9 mouse cellular contexts compared by ENCODE assay signal in genomic region chr2:92012768-92013445, GRCm38 (mm10). TPM values are rescaled to one million over a fixed set of nuclear protein-coding genes. Genes with fewer than 3 reads are reported as not detected.
DNase-seq lines count a peak whose midpoint lies in the region; ATAC-seq and TF ChIP-seq lines count a peak whose summit lies in the region.
"Had no signal": no experiment of that assay in that cellular context is flagged by ENCODE, and none has a peak within 500 bp of the region (broad histone marks: within the 10 kb centered on the region; RNA-seq: fewer than 3 reads in every experiment).

No protein-coding gene starts in this region.

- TF ChIP-seq CTCF in thymus, adult 2 months (IDR thresholded peaks at IDR 0.05; ENCODE audit: borderline replicate concordance, control insufficient read depth, extremely low read depth, insufficient read depth, low read length, poor library complexity), result no peak

- no peak overlapping the region for H3K4me3 ChIP-seq in heart, embryonic 10.5 days
- H3K4me3 ChIP-seq in limb, embryonic 11.5 days (ENCODE audit: low read depth, low read length), result no peak overlapping the region
- no peak overlapping the region for H3K4me3 ChIP-seq in thymus, adult 2 months (ENCODE audit: control insufficient read depth, insufficient read depth, low read length)
- H3K4me3 ChIP-seq: erythroblast, embryonic 14.5 days had no signal

- H3K9me3 ChIP-seq in heart, embryonic 10.5 days, result no peaks in the 10 kb centered on the region
- H3K9me3 ChIP-seq in limb, embryonic 11.5 days (ENCODE audit: control insufficient read depth, low read length), result no peaks in the 10 kb centered on the region

- WGBS in heart, embryonic 10.5 days, result 21% methylated on average over 8 of the region's 8 CpGs
- WGBS in limb, embryonic 11.5 days, result 17% methylated on average over 8 of the region's 8 CpGs
- WGBS in thymus, adult 2 months, result 85% methylated on average over 8 of the region's 8 CpGs

- H3K27me3 ChIP-seq in heart, embryonic 10.5 days (ENCODE audit: insufficient read depth, poor library complexity, severe bottlenecking), result peaks cover 5% of the 10 kb centered on the region; the same call in 1 of the 2 replicates
- H3K27me3 ChIP-seq in limb, embryonic 11.5 days (ENCODE audit: control insufficient read depth, insufficient read depth, low read length), result no peaks in the 10 kb centered on the region
- H3K27me3 ChIP-seq in thymus, adult 2 months (ENCODE audit: control insufficient read depth, insufficient read depth, low read length), result no peaks in the 10 kb centered on the region

- H3K4me2 ChIP-seq in limb, embryonic 11.5 days (ENCODE audit: low read depth, severe bottlenecking), result no peak overlapping the region

- DNase-seq in adrenal gland, adult 2 months, result peak; percentile 36
- DNase-seq in adrenal gland, postnatal 25 days, result no peak
- peak; percentile 89 for DNase-seq in R1 (ENCODE audit: low read depth, low spot score)
- DNase-seq in heart, embryonic 10.5 days (ENCODE audit: low spot score), result peak; percentile 87
- DNase-seq in limb, embryonic 11.5 days (ENCODE audit: low spot score), result peak; percentile 38
- DNase-seq in testis, postnatal 10 days (ENCODE audit: low spot score), result peak; percentile 71
- no peak for DNase-seq in thymus, postnatal 14 days
- no peak for DNase-seq in thymus, adult 2 months

- H3K9ac ChIP-seq in limb, embryonic 11.5 days (ENCODE audit: low read length), result peak overlapping the region; percentile 19; the same call in 1 of the 2 replicates

- no peaks in the 10 kb centered on the region for H3K36me3 ChIP-seq in heart, embryonic 10.5 days
- no peaks in the 10 kb centered on the region for H3K36me3 ChIP-seq in limb, embryonic 11.5 days (ENCODE audit: control insufficient read depth, insufficient read depth, low read length)
- no peaks in the 10 kb centered on the region for H3K36me3 ChIP-seq in thymus, adult 2 months (ENCODE audit: control insufficient read depth, insufficient read depth, low read length)

- ATAC-seq in limb, embryonic 11.5 days (ENCODE audit: insufficient number of reproducible peaks, low FRiP score, low TSS enrichment, low read depth), result 0 out of 2 replicates have a peak, but pooled peaks have one; percentile 10

- peaks cover 56% of the 10 kb centered on the region for H3K4me1 ChIP-seq in heart, embryonic 10.5 days
- peaks cover 10% of the 10 kb centered on the region for H3K4me1 ChIP-seq in limb, embryonic 11.5 days (ENCODE audit: control insufficient read depth, insufficient read depth, low read length)
- peaks cover 2% of the 10 kb centered on the region for H3K4me1 ChIP-seq in thymus, adult 2 months (replicated peaks; ENCODE audit: control insufficient read depth, insufficient read depth, low read length)

- no peak for TF ChIP-seq POLR2A in thymus, adult 2 months (IDR thresholded peaks at IDR 0.05; ENCODE audit: control insufficient read depth, extremely low read depth, insufficient read depth, low read length, poor library complexity)

- H3K27ac ChIP-seq in heart, embryonic 10.5 days, result peak overlapping the region; percentile 69
- H3K27ac ChIP-seq in limb, embryonic 11.5 days (replicated peaks; ENCODE audit: low read depth, low read length), result no peak overlapping the region; the same call in 1 of the 2 replicates
- no peak overlapping the region for H3K27ac ChIP-seq in thymus, adult 2 months (ENCODE audit: control insufficient read depth, insufficient read depth, low read length)

RNA-seq across cellular contexts. Expression of gene Creb3l1, which starts 11.4 kb away (rescaled TPM):
- 10 to 100 TPM; 11.1 to 17.3 TPM for total RNA-seq in adrenal gland, adult 2 months (2021)
- 6.4 and 6.6 TPM in 2 replicates for polyA plus RNA-seq in adrenal gland, adult 2 months (2012; rRNA removed)
- 4.3 and 8.4 TPM in 2 replicates for total RNA-seq in adrenal gland, postnatal 25 days (2021)
- polyA plus RNA-seq in heart, embryonic 10.5 days (2016; fragmentation: Nextera tagmentation; extraction: Ambion mirVana), result 7.2 and 8.6 TPM in 2 replicates
- 0.85 and 1.3 TPM in 2 replicates for polyA plus RNA-seq in limb, embryonic 11.5 days (2014; fragmentation: Nextera tagmentation; extraction: Ambion mirVana)
- 1.7 and 1.8 TPM in 2 replicates for polyA plus RNA-seq in thymus, adult 2 months (2012; rRNA removed)

RNA-seq across cellular contexts. Expression of gene Dgkz, which starts 37.2 kb away (rescaled TPM):
- 10 to 100 TPM; 37.8 to 57.6 TPM for total RNA-seq in adrenal gland, adult 2 months (2021)
- polyA plus RNA-seq in adrenal gland, adult 2 months (2012; rRNA removed), result 108 and 122 TPM in 2 replicates
- total RNA-seq in adrenal gland, postnatal 25 days (2021), result 42.2 and 61.5 TPM in 2 replicates
- polyA plus RNA-seq in heart, embryonic 10.5 days (2016; fragmentation: Nextera tagmentation; extraction: Ambion mirVana), result 58.4 and 61.0 TPM in 2 replicates
- 36.9 and 37.6 TPM in 2 replicates for polyA plus RNA-seq in limb, embryonic 11.5 days (2014; fragmentation: Nextera tagmentation; extraction: Ambion mirVana)
- 1,103 and 1,229 TPM in 2 replicates for polyA plus RNA-seq in thymus, adult 2 months (2012; rRNA removed)

Comparison
In these comparisons a context has a peak if more than half of its experiments do, and no peak if none do; other contexts are left out.
1. DNase-seq: peak in adrenal gland, adult 2 months (single experiment), R1 (single experiment), heart, embryonic 10.5 days (single experiment), limb, embryonic 11.5 days (single experiment) and testis, postnatal 10 days (single experiment); none in adrenal gland, postnatal 25 days (single experiment), thymus, postnatal 14 days (single experiment) and thymus, adult 2 months (single experiment).